Mouse (Mus musculus) right cerebral cortex, adult 18-20 months (tissue): ENCODE measurements around the gene Celf5.

Source experiments
- DNase-seq: peaks from one replicate; pipeline ENCODE4 v3.0.0; 2022; ENCODE audit warnings: mixed read lengths

Gene Celf5

DNA sequence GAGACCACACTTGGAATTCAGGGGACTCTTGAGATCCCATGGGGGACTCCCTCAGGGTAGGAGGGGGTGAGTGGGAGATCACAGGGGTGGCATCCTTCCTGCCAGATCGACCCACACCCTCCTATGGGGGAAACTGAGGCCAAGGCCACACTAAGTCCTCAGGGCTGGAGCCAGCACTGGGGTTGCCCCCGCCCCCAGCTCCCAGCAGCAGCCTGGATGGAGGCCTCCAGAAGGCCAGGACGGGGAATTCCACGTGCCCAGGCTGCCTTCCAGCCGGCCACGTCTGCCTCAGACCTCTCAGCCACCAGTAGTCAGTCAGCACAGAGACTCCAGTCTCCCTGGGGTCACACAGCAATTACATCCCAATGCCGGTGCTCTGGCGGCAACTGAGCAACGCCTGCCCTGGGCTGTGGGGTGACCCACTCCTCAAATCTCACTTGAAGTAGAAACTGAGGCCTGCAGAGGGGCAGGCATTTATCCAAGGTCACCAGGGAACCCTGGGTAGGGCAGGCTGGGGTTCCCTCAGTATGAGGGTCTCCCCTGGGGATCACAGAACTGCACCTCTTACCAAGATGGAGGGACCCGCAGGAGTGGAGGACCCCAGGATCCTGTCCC is 57.2 kb downstream of the Celf5 start:
- no peak for DNase-seq

DNA sequence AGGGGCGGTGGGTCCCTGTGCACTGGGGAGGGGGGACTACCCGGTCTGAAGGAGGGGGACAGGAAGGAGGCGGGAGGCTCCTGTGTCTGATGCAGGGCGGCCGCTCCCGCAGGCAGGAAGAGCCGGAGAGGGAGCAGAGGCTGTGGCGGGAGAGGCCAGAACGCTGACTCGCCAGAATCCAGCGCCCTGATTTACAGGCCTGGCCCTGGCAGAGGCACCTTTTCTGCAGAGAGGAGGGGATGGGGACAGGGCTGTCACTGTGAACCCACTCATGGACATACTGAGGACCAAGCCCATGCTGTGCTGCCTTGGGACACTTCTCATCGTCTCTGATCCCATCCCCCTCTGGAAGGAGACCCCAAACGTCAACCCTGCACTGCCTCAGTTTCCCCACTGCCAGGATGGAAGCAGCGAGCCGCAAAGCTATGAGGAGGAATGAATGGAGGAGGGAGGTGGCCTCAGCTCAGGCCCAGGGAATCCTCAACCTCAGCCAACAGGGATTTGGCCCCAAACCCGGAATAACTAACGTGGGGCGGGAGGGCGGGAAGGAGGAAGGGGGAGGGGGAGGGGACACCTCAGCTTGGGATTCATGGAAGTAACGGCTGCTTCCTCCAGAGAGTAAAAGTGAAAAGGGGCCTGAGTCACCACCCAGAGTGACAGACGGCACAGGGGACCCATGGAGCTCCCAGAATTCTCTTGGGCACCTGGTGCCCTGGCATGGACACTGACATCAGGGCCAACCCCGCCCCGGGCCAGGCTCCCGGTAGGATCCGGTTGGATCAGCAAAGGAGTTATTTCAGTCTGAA is 58.1 kb downstream of the Celf5 start:
- DNase-seq: no peak

GRCm38 (mm10) chr10:81423476-81424245 is 58.8 kb downstream of the Celf5 start:
- no peak for DNase-seq

DNA sequence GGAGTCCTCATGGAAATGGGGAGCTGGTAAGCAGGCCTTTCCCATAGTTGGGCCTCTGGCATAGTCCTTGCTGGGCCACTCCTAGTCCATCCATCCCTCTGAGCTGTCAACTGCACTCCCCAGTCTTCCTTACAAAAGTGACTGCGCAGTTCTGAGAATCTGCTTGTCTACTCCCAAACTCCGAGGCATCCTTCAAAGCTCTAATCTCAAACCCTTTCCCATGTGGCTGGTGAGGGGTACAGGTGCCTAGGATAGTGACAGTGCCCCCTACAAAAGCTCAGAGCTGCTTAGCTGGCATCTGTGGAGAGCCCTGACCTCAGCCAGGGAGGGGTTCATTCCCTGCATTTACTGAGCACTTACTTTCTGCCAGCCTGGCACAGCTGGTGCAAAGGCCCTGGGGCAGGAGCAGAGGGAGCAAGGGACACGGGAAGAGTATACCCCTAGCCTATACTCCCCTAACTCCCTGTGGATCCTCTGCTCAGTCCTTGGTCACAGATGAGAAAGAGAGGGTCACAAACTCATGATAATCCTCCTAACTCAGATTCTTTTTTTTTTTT is 59.8 kb downstream of the Celf5 start:
- no peak for DNase-seq

DNA sequence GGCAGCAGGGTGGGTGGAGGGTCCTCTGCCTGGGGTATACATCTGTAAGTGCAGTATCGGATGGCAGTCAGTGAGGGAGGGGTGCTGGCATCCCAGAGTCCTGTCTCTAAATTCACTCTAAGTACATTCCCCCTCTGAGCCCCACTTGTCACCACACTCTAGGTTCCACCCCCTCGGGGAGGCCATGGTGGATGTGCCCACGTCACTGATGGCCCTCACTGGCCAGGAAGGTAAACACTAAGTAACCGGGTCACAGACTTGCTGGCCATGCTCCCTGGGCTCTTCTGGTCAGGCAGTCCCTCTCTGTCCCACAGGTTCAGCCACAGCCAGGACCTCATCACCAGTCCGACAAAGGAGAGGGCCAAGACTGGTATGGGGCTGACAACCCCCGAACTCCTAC is 60.3 kb downstream of the Celf5 start:
- DNase-seq: no peak

DNA sequence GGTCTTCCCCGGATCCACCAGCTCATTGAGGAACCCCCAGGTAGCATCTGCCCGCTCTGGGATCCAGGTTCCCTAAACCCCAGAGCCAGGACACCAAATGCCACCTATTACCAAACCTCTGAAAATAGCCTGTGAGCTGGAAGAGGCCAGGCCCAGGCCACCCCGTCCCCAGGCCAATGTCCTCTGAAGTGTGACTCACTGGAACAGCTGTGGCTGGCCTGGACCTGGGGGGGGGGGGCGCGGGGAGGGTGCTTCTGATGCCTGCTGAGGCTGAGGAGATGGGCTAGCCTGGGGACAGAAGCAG is 60.8 kb downstream of the Celf5 start:
- DNase-seq: no peak

- no peak for DNase-seq
Measured at GRCm38 (mm10) chr10:81421041-81421796, 61.3 kb downstream of the Celf5 start.

DNA sequence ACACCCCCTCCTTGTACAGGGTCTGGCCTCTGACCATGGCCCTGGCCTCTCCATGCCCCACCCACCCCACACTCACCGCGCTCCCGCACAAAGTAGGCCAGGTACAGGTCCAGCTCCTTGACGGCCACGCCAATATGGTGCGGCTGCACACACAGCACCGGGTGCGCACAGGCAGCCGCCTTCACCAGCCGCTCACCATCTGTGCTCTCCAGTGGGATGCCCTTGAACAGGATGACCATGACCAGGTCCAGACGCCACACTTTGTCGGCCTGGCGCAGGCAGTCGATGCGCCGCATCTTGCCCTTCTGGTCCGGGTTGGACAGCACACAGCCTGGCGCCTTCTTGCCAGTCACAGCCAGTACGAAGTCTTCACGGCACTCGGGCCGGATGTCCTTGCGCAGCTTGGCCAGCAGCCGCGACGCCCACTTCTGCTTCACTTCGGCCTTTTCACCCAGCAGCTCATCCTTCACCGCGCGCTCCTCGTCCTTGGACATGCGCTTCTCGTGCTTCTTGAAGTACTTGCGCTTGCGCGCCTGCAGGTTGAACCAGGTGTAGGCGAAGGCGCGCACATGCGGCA is 62.2 kb downstream of the Celf5 start:
- no peak for DNase-seq

DNA sequence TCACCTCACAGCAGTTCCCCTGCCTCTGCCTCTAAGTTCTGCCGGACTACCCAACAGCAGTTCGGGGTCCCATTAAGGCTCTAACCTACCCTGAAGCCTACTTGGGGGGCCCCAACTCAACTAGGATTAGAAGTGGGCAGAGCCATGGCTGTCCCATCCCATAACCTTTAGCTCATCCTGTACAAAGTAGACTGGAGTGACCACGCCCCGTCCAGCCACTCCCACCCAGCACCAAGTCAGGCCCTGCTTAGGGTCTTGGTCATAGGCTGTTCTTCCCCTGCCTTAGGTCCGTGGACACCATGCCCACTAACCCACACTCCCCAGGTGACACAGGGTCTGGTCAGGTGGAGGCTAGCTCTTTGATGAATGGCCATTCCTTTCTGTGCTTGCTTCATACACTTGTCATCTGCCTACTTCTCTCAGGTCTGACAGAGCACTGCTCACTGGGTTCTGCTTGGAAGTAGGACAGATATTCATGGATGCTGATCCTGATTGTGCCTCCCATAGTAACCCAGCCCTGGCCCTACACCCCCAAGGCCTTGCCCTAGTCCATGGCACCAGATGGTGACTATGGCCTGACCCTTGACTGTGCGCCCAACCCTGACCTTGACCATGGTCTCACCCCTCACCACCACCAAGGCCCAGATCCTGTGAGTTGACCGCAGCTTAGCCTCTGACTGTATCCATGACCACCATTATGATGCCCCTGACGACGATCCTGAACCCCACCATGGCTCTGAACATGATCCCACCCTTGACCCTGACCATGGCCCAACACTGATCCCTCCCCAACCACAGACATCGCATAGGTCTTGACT is 63.2 kb downstream of the Celf5 start:
- no peak for DNase-seq

GRCm38 (mm10) chr10:81418216-81419070 is 64.1 kb downstream of the Celf5 start:
- DNase-seq: no peak

DNA sequence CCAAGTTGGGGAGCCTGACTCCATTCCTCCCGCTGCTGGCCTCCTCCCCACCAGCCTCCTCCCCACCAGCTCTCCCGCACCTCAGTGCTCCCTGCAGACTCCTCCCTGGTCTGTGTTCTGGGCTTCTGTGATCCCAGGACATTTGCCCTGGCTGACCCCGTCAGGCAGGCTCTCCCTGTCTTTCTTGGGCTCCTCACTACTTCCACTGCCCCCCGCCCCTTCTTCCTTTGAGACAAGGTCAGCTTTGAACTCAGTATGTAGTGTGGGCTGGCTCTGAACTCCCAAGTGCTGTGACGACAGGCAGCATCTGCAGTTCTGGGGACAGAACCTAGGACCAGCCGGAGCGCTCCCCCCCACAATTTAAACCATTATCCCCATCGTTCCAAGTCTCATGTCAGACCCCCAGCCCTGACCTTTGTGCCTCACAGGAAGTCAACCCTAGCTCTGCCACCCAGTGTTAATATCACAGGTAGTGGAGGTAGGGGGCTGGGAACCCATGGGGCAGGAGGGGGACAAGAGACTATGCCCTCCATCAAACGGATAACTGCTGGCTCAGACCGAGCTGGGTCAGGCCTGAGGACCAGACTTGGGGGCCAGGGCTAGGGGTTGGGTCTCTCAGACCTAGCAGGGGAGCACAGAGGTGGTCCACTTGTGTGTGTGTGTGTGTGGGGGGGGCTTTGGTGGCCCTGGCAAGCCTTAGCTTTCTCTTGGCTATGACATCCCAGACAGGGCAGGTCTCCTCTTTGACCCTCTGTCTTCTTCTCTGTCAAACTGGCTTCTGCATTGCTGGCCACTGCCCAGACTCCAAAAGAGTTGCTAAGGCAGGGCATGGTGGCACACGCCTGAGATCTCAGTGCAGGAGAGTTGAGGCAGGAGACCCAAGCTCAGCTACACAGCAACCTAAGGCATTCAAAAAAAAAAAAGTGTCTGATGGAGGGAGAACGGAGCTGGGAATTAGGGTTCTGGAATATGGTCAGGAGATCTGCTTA is 65.0 kb downstream of the Celf5 start:
- no peak for DNase-seq

- peak; percentile 92 for DNase-seq
Measured at GRCm38 (mm10) chr10:81416581-81417226, 65.8 kb downstream of the Celf5 start.

GRCm38 (mm10) chr10:81415549-81416310 is 66.8 kb downstream of the Celf5 start:
- DNase-seq: no peak

DNA sequence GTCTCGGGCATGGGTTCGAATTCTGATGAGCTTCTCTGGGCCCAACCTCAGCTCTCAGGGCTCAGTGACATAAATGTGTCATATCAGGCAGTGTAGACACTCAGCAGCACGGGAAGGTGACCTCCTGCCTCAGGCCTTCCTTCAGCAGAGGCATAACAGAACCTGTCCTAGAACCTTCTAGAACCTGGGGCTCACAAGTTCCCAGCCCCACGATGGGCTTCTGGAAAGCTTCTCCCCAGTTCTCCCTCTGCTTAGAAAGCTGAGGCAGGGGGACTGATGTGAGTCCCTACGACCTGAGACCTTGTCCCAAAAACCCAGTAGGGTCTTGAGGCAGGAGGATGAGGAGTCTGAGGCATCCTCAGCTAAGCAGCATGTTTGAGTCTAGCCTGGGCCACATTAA is 67.4 kb downstream of the Celf5 start:
- DNase-seq: no peak

- DNase-seq: no peak
Measured at GRCm38 (mm10) chr10:81414682-81415081, 67.8 kb downstream of the Celf5 start.

DNA sequence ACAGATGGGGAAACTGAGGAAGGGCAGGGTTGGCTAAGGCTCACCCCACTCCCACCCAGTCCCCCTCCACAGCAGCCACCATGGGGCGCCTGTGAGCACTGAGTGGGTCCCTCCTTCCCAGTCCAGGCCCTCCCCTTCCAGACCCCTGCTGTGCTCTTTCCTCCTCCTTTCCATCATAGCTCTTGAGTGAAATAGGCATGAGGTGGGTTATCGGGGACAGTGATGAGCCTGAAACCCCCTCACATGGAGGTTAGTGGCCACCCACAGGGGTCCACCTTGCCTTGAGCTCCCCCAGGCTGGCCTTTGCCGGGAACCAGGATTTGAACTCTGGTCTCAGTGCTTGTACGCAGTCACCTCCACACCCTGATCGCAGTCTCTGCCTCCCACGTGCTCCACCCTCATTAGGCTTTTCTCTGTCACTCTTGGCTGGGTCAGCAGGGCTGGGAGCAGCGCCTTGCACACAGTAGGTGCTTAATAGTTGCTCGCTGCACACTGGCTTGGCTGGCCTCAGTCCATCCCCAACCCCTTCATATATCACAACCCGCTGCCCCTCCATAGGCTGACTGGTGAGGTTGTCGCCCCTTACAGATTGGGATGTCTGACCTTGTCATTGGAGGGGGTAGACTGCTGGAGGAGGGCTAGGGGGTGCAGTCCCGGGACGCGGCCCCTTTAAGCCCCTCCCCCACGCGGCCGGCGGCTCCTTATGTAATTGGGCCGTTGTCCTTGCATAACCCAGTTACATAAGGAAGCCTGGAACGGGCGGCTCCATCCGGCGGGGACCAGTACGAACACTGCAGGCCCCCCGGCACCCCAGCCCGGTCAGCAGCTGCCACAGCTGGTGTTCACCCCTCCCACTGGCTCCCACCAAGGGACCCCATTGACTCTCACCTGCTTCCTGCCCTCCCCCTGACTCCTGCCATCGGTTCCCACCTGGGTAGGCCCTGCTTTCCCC is 68.9 kb downstream of the Celf5 start:
- peak; percentile 84 for DNase-seq
